Mouse (Mus musculus) left cerebral cortex, adult 2 months (tissue): ENCODE results near the gene H2afb3. TPM values are rescaled to one million over a fixed set of nuclear protein-coding genes. Genes with fewer than 3 reads are reported as not detected.
"Not testable (repeated sequence)": the region's sequence is repeated elsewhere in the genome, so short reads cannot be mapped to it uniquely, and the experiment has no call there.

Source experiments
- DNase-seq, 2 experiments: peaks; one replicate each; pipeline ENCODE4 v3.0.0; 2021 to 2022; ENCODE audit warnings: low spot score in 2 of 2, mixed read lengths in 1 of 2; ENCODE audit errors: extremely low spot score in 1 of 2
- H3K27ac ChIP-seq: fragments of 200-600 bp; 2 replicates; pipeline ENCODE4 v1.8.1; 2022
- H3K4me3 ChIP-seq: fragments of 200-600 bp; 2 replicates; pipeline ENCODE4 v1.8.1; 2022
- CTCF ChIP-seq: fragments of 200-600 bp; IDR thresholded peaks from 2 replicates; pipeline ENCODE4 v1.8.1; 2022; ENCODE audit warnings: antibody characterized with exemption, mild to moderate bottlenecking, moderate library complexity
- intact Hi-C: fragments of 180-260 bp; cut with DNase I; formaldehyde crosslinking; loops from one replicate; pipeline ENCODE4 v1.15.1; 2025
- long read RNA-seq, 2 experiments: library from polyadenylated mRNA; stranded (forward); transcript quantifications; one replicate each; pipeline ENCODE4 v2.0.0; 2021; ENCODE audit warnings: borderline mapping rate in 2 of 2
- total RNA-seq, 2 experiments: library from RNA; stranded (reverse); gene quantifications; 2 replicates each; pipeline ENCODE4 v1.2.3; 2021

H2afb3 gene
- not detected for total RNA-seq
- long read RNA-seq, experiment 1, result 0 reads
- long read RNA-seq, experiment 2, result 0 reads

GRCm38 (mm10) chrX:120312995-120313394 is at the start of gene H2afb3:
H2afb3 (minus strand) TSS chrX:120313095.
- H3K27ac ChIP-seq, DNase-seq, intact Hi-C loops, H3K4me3 ChIP-seq: not testable (repeated sequence)

GRCm38 (mm10) chrX:120301469-120302175 is 11.3 kb downstream of the H2afb3 start:
- no peak for TF ChIP-seq CTCF
- intact Hi-C loops, result no loop called here
- Histone ChIP-seq H3K27ac (no peak overlapping the region), H3K4me3 (no peak overlapping the region)
- DNase-seq, result no peak

DNA sequence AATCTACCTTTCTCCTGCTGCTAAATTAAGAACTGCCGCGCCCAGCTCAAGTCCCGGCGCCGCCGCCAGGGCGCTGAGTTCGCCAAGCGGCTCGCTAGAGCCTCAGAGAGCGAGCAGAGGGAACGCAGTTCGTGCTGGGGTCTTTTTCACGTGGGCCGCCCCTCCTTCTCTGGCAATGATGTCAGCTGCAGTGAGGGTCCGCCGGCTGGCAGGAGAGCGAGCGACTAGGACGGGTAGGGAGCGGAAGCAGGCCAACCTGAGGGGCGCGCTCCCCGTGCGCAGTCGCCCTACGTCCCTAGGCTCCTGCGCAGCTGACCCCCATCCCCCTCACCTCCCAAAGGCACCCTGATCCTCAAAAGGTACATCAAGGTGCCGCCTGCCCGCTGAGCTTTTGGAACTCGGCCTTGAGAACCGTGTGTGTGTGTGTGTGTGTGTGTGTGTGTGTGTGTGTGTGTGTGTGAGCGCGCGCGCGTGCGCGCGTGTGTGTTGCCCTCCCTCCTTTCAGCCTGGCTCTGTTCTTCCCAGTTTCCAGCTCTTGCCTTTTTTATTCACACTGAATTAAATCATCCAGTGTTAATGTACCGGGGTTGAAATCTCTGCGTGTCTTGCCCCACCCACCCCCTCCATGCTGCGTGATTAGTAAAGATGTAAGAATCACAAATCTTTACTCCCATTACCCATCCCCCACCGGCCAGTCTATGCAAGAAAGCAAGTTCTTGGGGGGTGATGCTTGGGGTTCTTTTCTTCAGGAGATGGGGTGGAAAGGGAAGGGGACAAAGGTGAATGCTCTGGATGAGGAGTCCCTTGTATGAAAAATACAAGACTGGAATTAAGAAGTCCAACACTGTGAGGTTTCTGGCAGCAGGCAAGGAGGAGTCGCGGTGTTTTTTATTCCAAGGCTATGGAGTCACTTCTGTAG is 19.8 kb downstream of the H2afb3 start:
- H3K27ac ChIP-seq, result peak overlapping the region; percentile 80
- H3K4me3 ChIP-seq, result peak overlapping the region; percentile 58
- TF ChIP-seq CTCF, result peak; percentile 27
- intact Hi-C loops, result loop anchor here (10.0 kb wide), 1 partner anchor 1732 kb away; no protein-coding TSS in a partner anchor
- peak; percentile 20 to 45 for DNase-seq

GRCm38 (mm10) chrX:120291696-120292095 is 21.2 kb downstream of the H2afb3 start:
- intact Hi-C loops, result loop anchor here (10.0 kb wide), 1 partner anchor 1733 kb away; no protein-coding TSS in a partner anchor
- Histone ChIP-seq H3K27ac (no peak overlapping the region), H3K4me3 (peak overlapping the region; percentile 58)
- DNase-seq, result peak; percentile 28 to 33
- TF ChIP-seq CTCF, result no peak; the same call in 1 of the 2 replicates

GRCm38 (mm10) chrX:120290900-120291280 is 22.0 kb downstream of the H2afb3 start:
- intact Hi-C loops, result loop anchor here (10.0 kb wide), 1 partner anchor 1734 kb away; no protein-coding TSS in a partner anchor

DNA sequence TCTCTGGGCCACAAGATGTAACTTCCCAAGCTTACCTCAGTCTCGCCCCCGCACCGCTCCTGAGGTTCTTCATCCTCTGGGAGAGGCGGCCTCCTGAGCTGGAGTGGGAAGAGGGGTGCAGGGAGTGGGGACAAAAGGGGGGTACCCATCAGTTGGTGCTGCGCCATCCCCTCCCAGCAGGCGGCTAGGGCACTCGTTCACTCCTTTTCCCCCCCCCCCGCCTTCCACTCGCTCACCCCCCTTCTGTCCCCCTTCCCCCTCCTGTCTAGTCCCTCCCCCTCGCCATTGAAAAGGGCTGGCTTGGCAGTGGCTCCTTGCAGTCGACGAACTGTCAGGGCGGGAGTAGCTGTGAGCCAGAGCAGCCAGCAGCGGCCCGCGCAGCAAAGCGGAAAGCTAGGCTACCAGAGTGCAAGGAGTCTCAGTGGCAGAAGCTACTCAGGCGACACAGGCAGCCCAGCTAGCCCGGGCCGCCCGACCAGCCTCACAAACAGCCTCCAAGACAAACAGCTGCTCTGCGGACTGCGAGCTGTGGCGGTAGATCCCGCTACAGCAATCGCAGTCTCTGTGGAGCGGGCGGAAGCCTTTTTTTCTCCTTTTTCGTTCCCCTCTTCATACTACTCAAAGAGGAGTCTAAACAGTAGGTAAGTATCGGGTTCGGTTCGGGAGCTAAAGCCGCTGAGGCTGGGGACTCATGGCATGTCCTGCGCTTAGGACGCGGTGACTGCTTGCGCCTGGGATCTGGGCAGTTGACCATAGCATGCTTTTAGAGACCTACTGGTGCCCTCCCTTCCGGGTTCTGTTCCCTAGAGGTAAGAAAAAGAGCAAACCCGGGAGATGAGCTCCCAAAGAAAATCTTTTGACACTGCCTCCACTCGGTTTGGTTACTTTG is 22.6 kb downstream of the H2afb3 start, which contains the start of gene Pcdh11x:
Gene Pcdh11x (plus strand): TSS at position 249 of the 889 bp plus-strand sequence.
- H3K27ac ChIP-seq, result peak within 1 kb of the TSS; percentile 63
- peak within 1 kb of the TSS; percentile 58 for H3K4me3 ChIP-seq
- intact Hi-C loops, result loop anchor here (10.0 kb wide), 1 partner anchor 1735 kb away; no protein-coding TSS in a partner anchor
- peak; percentile 8; the same call in 1 of the 2 replicates for TF ChIP-seq CTCF
- peak; percentile 56 to 57 for DNase-seq

More at GRCm38 (mm10) chrX:120290900-120291280, 22.0 kb downstream of the H2afb3 start:
- TF ChIP-seq CTCF, result no peak
- Histone ChIP-seq H3K27ac (no peak overlapping the region), H3K4me3 (peak overlapping the region; percentile 58)
- no peak for DNase-seq

DNA sequence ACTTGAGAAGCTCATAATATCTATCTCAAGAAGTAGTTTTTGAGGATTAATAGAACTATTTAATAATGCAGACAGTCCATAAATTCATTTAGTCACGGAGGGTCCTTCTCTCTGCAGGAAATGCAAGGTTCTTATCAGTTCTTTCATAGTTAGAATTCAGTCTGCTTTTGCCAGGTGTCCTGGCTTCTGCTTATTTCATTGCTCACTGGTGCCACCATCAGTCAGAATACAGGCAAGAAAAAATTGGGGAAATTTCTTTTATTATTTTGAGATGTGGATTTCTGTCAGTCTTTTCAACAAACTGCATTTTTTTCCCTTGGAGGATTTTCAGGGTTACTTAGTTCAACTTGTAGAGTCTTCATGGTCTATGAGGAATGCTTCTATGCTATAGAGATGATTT is 25.4 kb downstream of the H2afb3 start:
- H3K27ac ChIP-seq, result no peak overlapping the region
- intact Hi-C loops, result no loop called here
- TF ChIP-seq CTCF, result peak; percentile 56
- DNase-seq, result no peak
- H3K4me3 ChIP-seq, result no peak overlapping the region

DNA sequence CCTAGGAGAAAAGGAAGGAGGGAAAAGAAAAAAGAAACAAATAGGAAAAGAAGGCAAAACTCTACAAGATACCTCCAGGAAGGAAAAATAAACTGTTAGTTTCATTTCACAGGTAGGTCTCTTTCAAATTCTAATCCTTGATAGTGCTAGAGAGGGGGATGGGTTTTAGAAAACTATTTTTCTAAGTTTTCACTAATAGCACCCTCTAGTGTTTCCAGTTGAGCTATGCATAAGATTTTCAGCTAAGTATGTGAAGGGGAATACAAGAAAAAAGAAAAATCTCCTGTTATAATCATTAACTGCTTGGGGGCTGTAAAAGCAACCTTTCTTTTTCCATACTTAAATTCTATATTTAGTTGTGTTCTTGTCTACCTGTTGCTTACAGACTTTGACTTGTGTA is 27.4 kb downstream of the H2afb3 start:
- no peak for DNase-seq
- peak; percentile 57 for TF ChIP-seq CTCF
- intact Hi-C loops, result no loop called here

More for the DNA sequence above, 27.4 kb downstream of the H2afb3 start:
- no peak overlapping the region for H3K4me3 ChIP-seq
- no peak overlapping the region for H3K27ac ChIP-seq

Other genes with a start within 250 kb of the H2afb3 start
- 10 to 100 TPM; 18.7 to 23.8 TPM for gene Pcdh11x, start 22.8 kb downstream of the H2afb3 start, total RNA-seq